Mouse (Mus musculus) neural tube, embryonic 12.5 days (tissue): Measurements from ENCODE around the gene Sfxn3. TPM values are rescaled to one million over a fixed set of nuclear protein-coding genes. Genes with fewer than 3 reads are reported as not detected.

Experiments used
- ATAC-seq: fragments of 200-750 bp; cut with Nextera tagmentation; 2 replicates; pipeline ENCODE4 v1.8.0; 2017; ENCODE audit warnings: low read depth, mild to moderate bottlenecking, moderate TSS enrichment, moderate library complexity; ENCODE audit not compliant: low FRiP score
- H3K27ac ChIP-seq: fragments of 300-500 bp; sonication (generic); 2 replicates; pipeline ENCODE4 v1.5.1; 2016
- H3K27me3 ChIP-seq: fragments of 300-500 bp; sonication (generic); replicated peaks from 2 replicates; pipeline ENCODE4 v1.6.1; 2016; ENCODE audit warnings: mild to moderate bottlenecking
- H3K36me3 ChIP-seq: fragments of 300-500 bp; sonication (generic); 2 replicates; pipeline ENCODE4 v1.6.1; 2016; ENCODE audit warnings: mild to moderate bottlenecking
- H3K4me1 ChIP-seq: fragments of 300-500 bp; sonication (generic); 2 replicates; pipeline ENCODE4 v1.6.1; 2016
- H3K4me2 ChIP-seq: fragments of 300-500 bp; sonication (generic); replicated peaks from 2 replicates; pipeline ENCODE4 v1.6.1; 2016; ENCODE audit warnings: mild to moderate bottlenecking
- H3K4me3 ChIP-seq: fragments of 300-500 bp; sonication (generic); 2 replicates; pipeline ENCODE4 v1.5.1; 2016
- H3K9ac ChIP-seq: fragments of 300-500 bp; sonication (generic); 2 replicates; pipeline ENCODE4 v1.6.1; 2016; ENCODE audit warnings: mild to moderate bottlenecking
- H3K9me3 ChIP-seq: fragments of 300-500 bp; sonication (generic); 2 replicates; pipeline ENCODE4 v1.6.1; 2016; ENCODE audit warnings: mild to moderate bottlenecking
- WGBS: fragments of 180-500 bp; shearing (Covaris S2); methylation state at CpG from one replicate; pipeline ENCODE4 v1.1.7; 2016; 5-methylcytosine and 5-hydroxymethylcytosine counted together
- polyA plus RNA-seq: library from polyadenylated mRNA; unstranded; fragments of >200 nt; fragmentation: Nextera tagmentation; extraction: Ambion mirVana; gene quantifications from 2 replicates; pipeline ENCODE4 v1.2.1, GENCODE M21; 2016

The Sfxn3 gene
- polyA plus RNA-seq, 1 experiment from 2014 or later = 41.2 TPM

- Histone ChIP-seq H3K27ac (no peak overlapping the region), H3K36me3 (no peaks in the 10 kb centered on the region), H3K4me3 (peak overlapping the region; percentile 60), H3K9me3 (no peaks in the 10 kb centered on the region), H3K27me3 (peaks cover 60% of the 10 kb centered on the region), H3K4me1 (peaks cover 23% of the 10 kb centered on the region), H3K9ac (peak overlapping the region; percentile 71), H3K4me2 (peak overlapping the region; percentile 98)
- peak; percentile 23; the same call in 1 of the 2 replicates for ATAC-seq
- 9% methylated on average over 20 of the region's 20 CpGs for WGBS
These were observed 26.7 kb downstream of the Sfxn3 start for GRCm38 (mm10) chr19:45073871-45074542.

- Histone ChIP-seq H3K27ac (peak within 1 kb of the TSS; percentile 53; the same call in 1 of the 2 replicates), H3K9me3 (no peaks in the 10 kb centered on the region), H3K36me3 (no peaks in the 10 kb centered on the region), H3K27me3 (peaks cover 67% of the 10 kb centered on the region), H3K4me3 (peak within 1 kb of the TSS; percentile 60), H3K9ac (peak within 1 kb of the TSS; percentile 71), H3K4me1 (peaks cover 25% of the 10 kb centered on the region), H3K4me2 (peak within 1 kb of the TSS; percentile 98)
- WGBS = under 1% methylated on average over 45 of the region's 45 CpGs
- ATAC-seq = peak; percentile 81
These were observed 27.4 kb downstream of the Sfxn3 start, which contains the start of gene Kazald1 for GRCm38 (mm10) chr19:45074580-45075322. Kazald1 (plus strand) TSS chr19:45075241.

GRCm38 (mm10) chr19:45075323-45076035, 28.2 kb downstream of the Sfxn3 start:
- Histone ChIP-seq H3K4me3 (peak overlapping the region; percentile 60), H3K36me3 (no peaks in the 10 kb centered on the region), H3K9ac (peak overlapping the region; percentile 71; the same call in 1 of the 2 replicates), H3K4me1 (peaks cover 33% of the 10 kb centered on the region), H3K9me3 (no peaks in the 10 kb centered on the region), H3K27ac (0 out of 2 replicates have a peak overlapping the region, but pooled peaks have one; percentile 53), H3K4me2 (peak overlapping the region; percentile 98), H3K27me3 (peaks cover 69% of the 10 kb centered on the region)
- under 1% methylated on average over 32 of the region's 32 CpGs for WGBS
- ATAC-seq = peak; percentile 48

GRCm38 (mm10) chr19:45076036-45076575, 28.8 kb downstream of the Sfxn3 start:
- Histone ChIP-seq H3K4me2 (peak overlapping the region; percentile 98), H3K27me3 (peaks cover 69% of the 10 kb centered on the region), H3K9me3 (no peaks in the 10 kb centered on the region), H3K36me3 (no peaks in the 10 kb centered on the region), H3K4me1 (peaks cover 39% of the 10 kb centered on the region), H3K27ac (no peak overlapping the region), H3K9ac (0 out of 2 replicates have a peak overlapping the region, but pooled peaks have one; percentile 13), H3K4me3 (0 out of 2 replicates have a peak overlapping the region, but pooled peaks have one; percentile 3)
- 7% methylated on average over 17 of the region's 17 CpGs for WGBS
- ATAC-seq = no peak

GRCm38 (mm10) chr19:45076586-45077510, 29.5 kb downstream of the Sfxn3 start:
- Histone ChIP-seq H3K27me3 (peaks cover 68% of the 10 kb centered on the region), H3K4me2 (peak overlapping the region; percentile 98), H3K9me3 (no peaks in the 10 kb centered on the region), H3K9ac (peak overlapping the region; percentile 13; the same call in 1 of the 2 replicates), H3K4me1 (peaks cover 39% of the 10 kb centered on the region), H3K4me3 (peak overlapping the region; percentile 27; the same call in 1 of the 2 replicates), H3K27ac (no peak overlapping the region), H3K36me3 (no peaks in the 10 kb centered on the region)
- WGBS = under 1% methylated on average over 62 of the region's 62 CpGs
- no peak for ATAC-seq

GRCm38 (mm10) chr19:45077742-45078645, 30.7 kb downstream of the Sfxn3 start:
- no peak for ATAC-seq
- WGBS = 6% methylated on average over 20 of the region's 20 CpGs
- H3K4me3 ChIP-seq = no peak overlapping the region
- H3K9ac ChIP-seq = no peak overlapping the region
- H3K27me3 ChIP-seq = peaks cover 77% of the 10 kb centered on the region
- H3K36me3 ChIP-seq = no peaks in the 10 kb centered on the region
- H3K27ac ChIP-seq = no peak overlapping the region
- H3K9me3 ChIP-seq = no peaks in the 10 kb centered on the region
- peaks cover 39% of the 10 kb centered on the region for H3K4me1 ChIP-seq
- no peak overlapping the region for H3K4me2 ChIP-seq

- Histone ChIP-seq H3K36me3 (no peaks in the 10 kb centered on the region), H3K9ac (no peak overlapping the region), H3K9me3 (no peaks in the 10 kb centered on the region), H3K27me3 (peaks cover 88% of the 10 kb centered on the region), H3K27ac (no peak overlapping the region), H3K4me1 (peaks cover 39% of the 10 kb centered on the region), H3K4me3 (0 out of 2 replicates have a peak overlapping the region, but pooled peaks have one; percentile 16), H3K4me2 (peak overlapping the region; percentile 51)
- no peak for ATAC-seq
- 6% methylated on average over 17 of the region's 17 CpGs for WGBS
These were observed 31.9 kb downstream of the Sfxn3 start for GRCm38 (mm10) chr19:45078971-45079764.

- 1% methylated on average over 45 of the region's 45 CpGs for WGBS
- ATAC-seq = peak; percentile 3; the same call in 1 of the 2 replicates
- H3K4me1 ChIP-seq = peaks cover 39% of the 10 kb centered on the region
- H3K4me2 ChIP-seq = peak overlapping the region; percentile 51
- no peaks in the 10 kb centered on the region for H3K36me3 ChIP-seq
- H3K9ac ChIP-seq = peak overlapping the region; percentile 18; the same call in 1 of the 2 replicates
- peaks cover 95% of the 10 kb centered on the region for H3K27me3 ChIP-seq
- H3K9me3 ChIP-seq = no peaks in the 10 kb centered on the region
- H3K27ac ChIP-seq = no peak overlapping the region
- H3K4me3 ChIP-seq = peak overlapping the region; percentile 16; the same call in 1 of the 2 replicates
These were observed 32.6 kb downstream of the Sfxn3 start for GRCm38 (mm10) chr19:45079769-45080515.

- Histone ChIP-seq H3K9me3 (no peaks in the 10 kb centered on the region), H3K4me1 (peaks cover 32% of the 10 kb centered on the region), H3K9ac (peak overlapping the region; percentile 18; the same call in 1 of the 2 replicates), H3K36me3 (no peaks in the 10 kb centered on the region), H3K4me3 (no peak overlapping the region), H3K27me3 (peaks cover 97% of the 10 kb centered on the region), H3K27ac (no peak overlapping the region), H3K4me2 (peak overlapping the region; percentile 51)
- no peak for ATAC-seq
- WGBS = under 1% methylated on average over 17 of the region's 17 CpGs
These were observed 33.4 kb downstream of the Sfxn3 start for GRCm38 (mm10) chr19:45080711-45081110.
